15 mouse cellular contexts compared by ENCODE assay signal in the genomic region with DNA sequence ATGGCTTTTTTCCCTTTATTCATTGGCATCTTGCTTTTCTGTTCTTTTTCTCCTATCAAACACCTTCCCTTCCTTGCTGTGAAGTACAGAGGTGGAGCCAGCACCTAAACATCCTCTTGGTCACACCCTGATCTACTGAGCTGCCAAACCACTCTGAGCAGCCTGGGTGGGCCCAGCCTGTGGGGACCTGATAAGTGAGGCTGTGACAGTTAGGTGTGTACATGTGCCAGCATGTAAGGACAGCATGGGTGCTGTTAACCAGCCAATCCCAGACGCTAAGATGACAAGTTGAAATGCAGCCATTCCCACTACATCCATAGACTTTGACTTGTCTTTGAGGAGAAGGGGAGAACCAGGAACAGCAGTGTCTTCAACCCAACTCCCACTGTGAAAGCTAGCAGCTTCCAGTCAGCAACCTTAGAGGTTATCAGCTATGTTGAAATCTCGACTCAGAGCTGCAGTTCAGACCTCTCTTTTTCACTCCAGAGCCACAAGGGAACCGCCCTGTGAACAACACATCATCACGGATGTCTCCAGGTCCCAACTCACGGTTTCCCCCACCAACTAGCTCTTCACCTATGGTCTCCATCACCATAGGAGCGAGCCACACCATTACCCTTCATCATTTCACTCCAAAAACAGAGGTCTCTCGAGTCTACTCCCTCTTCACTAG. TPM values are rescaled to one million over a fixed set of nuclear protein-coding genes. Genes with fewer than 3 reads are reported as not detected.
DNase-seq lines count a peak whose midpoint lies in the region; ATAC-seq lines count a peak whose summit lies in the region.
"Had no signal": no experiment of that assay in that cellular context is flagged by ENCODE, and none has a peak within 500 bp of the region (broad histone marks: within the 10 kb centered on the region; RNA-seq: fewer than 3 reads in every experiment).

No protein-coding gene starts in this region.

- ATAC-seq in lung, embryonic 16.5 days (ENCODE audit: low read depth): peak; percentile 54; the same call in 1 of the 2 replicates
- ATAC-seq in liver, embryonic 15.5 days (ENCODE audit: insufficient read depth): peak; percentile 100
- peak; percentile 91 for ATAC-seq in stomach, embryonic 16.5 days (ENCODE audit: insufficient read depth, low FRiP score)
- no peak for ATAC-seq in cerebellum, adult (ENCODE audit: insufficient number of reproducible peaks, low FRiP score, low TSS enrichment)

- no peak overlapping the region for H3K4me2 ChIP-seq in lung, embryonic 16.5 days (ENCODE audit: low read depth, low read length)
- peak overlapping the region; percentile 66 for H3K4me2 ChIP-seq in liver, embryonic 15.5 days
- H3K4me2 ChIP-seq in stomach, embryonic 16.5 days (ENCODE audit: low read depth, low read length): no peak overlapping the region
- H3K4me2 ChIP-seq: embryonic facial prominence, embryonic 15.5 days; hindbrain, embryonic 12.5 days had no signal

- no peak overlapping the region for H3K9ac ChIP-seq in lung, embryonic 16.5 days (ENCODE audit: low read length)
- H3K9ac ChIP-seq in liver, embryonic 15.5 days: peak overlapping the region; percentile 62
- no peak overlapping the region for H3K9ac ChIP-seq in stomach, embryonic 16.5 days (ENCODE audit: low read length)
- H3K9ac ChIP-seq: embryonic facial prominence, embryonic 15.5 days; hindbrain, embryonic 12.5 days had no signal

- H3K27me3 ChIP-seq in lung, embryonic 16.5 days (ENCODE audit: control insufficient read depth, insufficient read depth, low read depth, low read length): no peaks in the 10 kb centered on the region
- H3K27me3 ChIP-seq in erythroblast, embryonic 14.5 days (ENCODE audit: control insufficient read depth): no peaks in the 10 kb centered on the region
- H3K27me3 ChIP-seq in liver, embryonic 15.5 days: no peaks in the 10 kb centered on the region
- H3K27me3 ChIP-seq in stomach, embryonic 16.5 days (ENCODE audit: control insufficient read depth, insufficient read depth, low read length): no peaks in the 10 kb centered on the region
- H3K27me3 ChIP-seq: embryonic facial prominence, embryonic 15.5 days; hindbrain, embryonic 12.5 days had no signal

- H3K4me1 ChIP-seq in lung, embryonic 16.5 days (replicated peaks; ENCODE audit: control insufficient read depth, insufficient read depth, low read length): no peaks in the 10 kb centered on the region
- peaks cover 92% of the 10 kb centered on the region for H3K4me1 ChIP-seq in erythroblast, embryonic 14.5 days (ENCODE audit: control insufficient read depth)
- H3K4me1 ChIP-seq in liver, embryonic 15.5 days (replicated peaks): peaks cover 64% of the 10 kb centered on the region
- H3K4me1 ChIP-seq in stomach, embryonic 16.5 days (ENCODE audit: control insufficient read depth, insufficient read depth, low read length): no peaks in the 10 kb centered on the region
- H3K4me1 ChIP-seq: embryonic facial prominence, embryonic 15.5 days; hindbrain, embryonic 12.5 days had no signal

- no peak overlapping the region for H3K27ac ChIP-seq in lung, embryonic 16.5 days (ENCODE audit: low read length)
- H3K27ac ChIP-seq in liver, embryonic 15.5 days (replicated peaks): peak overlapping the region; percentile 99
- H3K27ac ChIP-seq in stomach, embryonic 16.5 days (ENCODE audit: low read length): no peak overlapping the region
- H3K27ac ChIP-seq: embryonic facial prominence, embryonic 15.5 days; hindbrain, embryonic 12.5 days; kidney, postnatal 0 days; left cerebral cortex, adult 2 months; macrophage had no signal

- H3K9me3 ChIP-seq in lung, embryonic 16.5 days (ENCODE audit: control insufficient read depth, low read length): no peaks in the 10 kb centered on the region
- no peaks in the 10 kb centered on the region for H3K9me3 ChIP-seq in erythroblast, embryonic 14.5 days (ENCODE audit: control insufficient read depth, low read length)
- no peaks in the 10 kb centered on the region for H3K9me3 ChIP-seq in liver, embryonic 15.5 days (replicated peaks)
- H3K9me3 ChIP-seq in stomach, embryonic 16.5 days (replicated peaks; ENCODE audit: control insufficient read depth, low read length): no peaks in the 10 kb centered on the region
- H3K9me3 ChIP-seq: embryonic facial prominence, embryonic 15.5 days; hindbrain, embryonic 12.5 days had no signal

- 70% methylated on average over 7 of the region's 7 CpGs for WGBS in lung, embryonic 16.5 days
- WGBS in liver, embryonic 15.5 days (ENCODE audit: insufficient replicate concordance): 33% methylated on average over 7 of the region's 7 CpGs
- 75% methylated on average over 7 of the region's 7 CpGs for WGBS in stomach, embryonic 16.5 days

- no peak for DNase-seq in lung, postnatal 4 days
- no peak for DNase-seq in cerebellum, postnatal 36 days
- DNase-seq: retina, postnatal 1 day; thymus, adult 18-20 months had no signal

- no peaks in the 10 kb centered on the region for H3K36me3 ChIP-seq in lung, embryonic 16.5 days (ENCODE audit: control insufficient read depth, insufficient read depth, low read length)
- peaks cover 22% of the 10 kb centered on the region for H3K36me3 ChIP-seq in erythroblast, embryonic 14.5 days (ENCODE audit: control insufficient read depth)
- no peaks in the 10 kb centered on the region for H3K36me3 ChIP-seq in liver, embryonic 15.5 days (replicated peaks)
- no peaks in the 10 kb centered on the region for H3K36me3 ChIP-seq in stomach, embryonic 16.5 days (ENCODE audit: control insufficient read depth, insufficient read depth, low read length)
- H3K36me3 ChIP-seq: embryonic facial prominence, embryonic 15.5 days; hindbrain, embryonic 12.5 days had no signal

- H3K4me3 ChIP-seq in lung, embryonic 16.5 days (ENCODE audit: low read length): no peak overlapping the region
- peak overlapping the region; percentile 58 for H3K4me3 ChIP-seq in erythroblast, embryonic 14.5 days (replicated peaks)
- peak overlapping the region; percentile 31 for H3K4me3 ChIP-seq in liver, embryonic 15.5 days (replicated peaks)
- no peak overlapping the region for H3K4me3 ChIP-seq in stomach, embryonic 16.5 days (replicated peaks; ENCODE audit: low read length)
- H3K4me3 ChIP-seq: embryonic facial prominence, embryonic 15.5 days; hindbrain, embryonic 12.5 days; left cerebral cortex, adult 2 months; myocyte had no signal

RNA-seq across cellular contexts. Expression of a gene that starts 10.3 kb away (rescaled TPM):
- 101 and 115 TPM in 2 replicates for polyA plus RNA-seq in lung, embryonic 16.5 days (2015; fragmentation: Nextera tagmentation; extraction: Ambion mirVana)
- 3.3 and 9.0 TPM in 2 replicates for polyA plus RNA-seq in erythroblast, embryonic 14.5 days (2012)
- polyA plus RNA-seq in liver, embryonic 15.5 days (2015; fragmentation: Nextera tagmentation; extraction: Ambion mirVana): 143 and 145 TPM in 2 replicates
- polyA plus RNA-seq in stomach, embryonic 16.5 days (2015; fragmentation: Nextera tagmentation; extraction: Ambion mirVana): 73.2 and 77.4 TPM in 2 replicates

RNA-seq across cellular contexts. Expression of a gene that starts 50.4 kb away (rescaled TPM):
- polyA plus RNA-seq in lung, embryonic 16.5 days (2015; fragmentation: Nextera tagmentation; extraction: Ambion mirVana): 196 and 214 TPM in 2 replicates
- polyA plus RNA-seq in erythroblast, embryonic 14.5 days (2012): 17.0 and 17.3 TPM in 2 replicates
- polyA plus RNA-seq in liver, embryonic 15.5 days (2015; fragmentation: Nextera tagmentation; extraction: Ambion mirVana): 131 and 146 TPM in 2 replicates
- 122 and 143 TPM in 2 replicates for polyA plus RNA-seq in stomach, embryonic 16.5 days (2015; fragmentation: Nextera tagmentation; extraction: Ambion mirVana)

RNA-seq across cellular contexts. Expression of a gene that starts 50.5 kb away (rescaled TPM):
- 20.7 and 21.0 TPM in 2 replicates for polyA plus RNA-seq in lung, embryonic 16.5 days (2015; fragmentation: Nextera tagmentation; extraction: Ambion mirVana)
- 0.20 and 0.41 TPM in 2 replicates for polyA plus RNA-seq in erythroblast, embryonic 14.5 days (2012)
- 5.6 and 6.0 TPM in 2 replicates for polyA plus RNA-seq in liver, embryonic 15.5 days (2015; fragmentation: Nextera tagmentation; extraction: Ambion mirVana)
- polyA plus RNA-seq in stomach, embryonic 16.5 days (2015; fragmentation: Nextera tagmentation; extraction: Ambion mirVana): 12.7 and 13.7 TPM in 2 replicates

Comparison
In these comparisons a context has a peak if more than half of its experiments do, and no peak if none do; other contexts are left out.
1. H3K4me3 ChIP-seq: peak in erythroblast, embryonic 14.5 days (single experiment) and liver, embryonic 15.5 days (single experiment); none in lung, embryonic 16.5 days (single experiment) and stomach, embryonic 16.5 days (single experiment).